Mouse (Mus musculus): Measurements from ENCODE around the gene Apbb2. TPM values are rescaled to one million over a fixed set of nuclear protein-coding genes. Genes with fewer than 3 reads are reported as not detected.

Gene Apbb2
- polyA plus RNA-seq, 1 experiment from 2014 or later: 38.5 TPM

DNA sequence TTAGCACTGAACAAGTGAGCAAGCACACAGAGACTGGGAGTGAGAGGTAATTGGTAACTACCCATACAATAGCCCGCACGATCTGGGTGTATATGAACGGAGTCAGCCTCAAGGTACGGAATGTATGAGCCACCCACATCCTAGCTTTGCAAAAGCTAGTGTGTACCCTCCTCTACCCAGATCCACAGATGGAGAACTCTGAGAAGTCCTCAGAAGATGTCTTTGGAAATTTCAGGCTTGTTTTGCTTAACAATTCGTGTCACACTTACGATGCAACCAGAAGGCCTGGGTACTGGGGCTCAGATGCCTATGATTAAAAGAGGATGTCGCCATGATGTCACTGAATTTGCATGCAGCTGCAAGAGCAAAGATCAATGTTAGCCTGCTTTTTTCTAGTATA, 176.3 kb downstream of the Apbb2 start:
- Histone ChIP-seq H3K9me3 (ENCODE audit: control insufficient read depth, low read length) (no peaks in the 10 kb centered on the region), H3K4me3 (ENCODE audit: low read depth, low read length) (no peak overlapping the region), H3K36me3 (ENCODE audit: control insufficient read depth, insufficient read depth, low read length) (no peaks in the 10 kb centered on the region), H3K4me2 (ENCODE audit: low read depth, severe bottlenecking) (no peak overlapping the region), H3K9ac (ENCODE audit: low read length) (no peak overlapping the region), H3K4me1 (ENCODE audit: control insufficient read depth, insufficient read depth, low read length) (no peaks in the 10 kb centered on the region), H3K27me3 (ENCODE audit: control insufficient read depth, insufficient read depth, low read length) (no peaks in the 10 kb centered on the region), H3K27ac (replicated peaks; ENCODE audit: low read depth, low read length) (no peak overlapping the region)
- no peak for ATAC-seq (ENCODE audit: insufficient number of reproducible peaks, low FRiP score, low TSS enrichment, low read depth)
- no peak for DNase-seq (ENCODE audit: low spot score)
- 93% methylated on average over 7 of the region's 7 CpGs for WGBS

DNA sequence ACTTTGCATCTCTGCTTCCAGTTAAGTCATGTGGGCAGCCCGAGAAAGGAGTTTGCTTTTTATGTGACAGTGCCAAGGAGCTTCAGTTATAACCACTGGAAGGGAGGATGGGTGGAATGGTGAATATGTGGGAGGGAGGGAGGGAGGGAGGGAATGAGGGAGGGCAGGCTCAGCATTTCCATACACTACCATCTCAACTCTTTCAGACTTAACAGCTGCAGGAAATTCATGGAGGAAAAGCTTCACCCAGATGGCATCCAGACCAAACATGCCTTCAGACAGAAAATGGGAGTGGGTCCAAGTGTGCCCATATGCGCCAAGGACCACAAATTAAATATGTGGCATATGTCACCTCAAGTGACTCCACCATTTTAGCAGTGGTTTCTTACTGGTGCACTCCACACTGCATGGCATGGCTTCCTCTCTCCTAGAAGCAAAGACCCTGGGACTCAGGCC, 181.8 kb downstream of the Apbb2 start:
- no peaks in the 10 kb centered on the region for H3K9me3 ChIP-seq (ENCODE audit: control insufficient read depth, low read length)
- no peak overlapping the region for H3K4me2 ChIP-seq (ENCODE audit: low read depth, severe bottlenecking)
- H3K27ac ChIP-seq (replicated peaks; ENCODE audit: low read depth, low read length): no peak overlapping the region
- no peaks in the 10 kb centered on the region for H3K4me1 ChIP-seq (ENCODE audit: control insufficient read depth, insufficient read depth, low read length)
- no peaks in the 10 kb centered on the region for H3K27me3 ChIP-seq (ENCODE audit: control insufficient read depth, insufficient read depth, low read length)
- 87% methylated on average over 2 of the region's 2 CpGs for WGBS
- ATAC-seq (ENCODE audit: insufficient number of reproducible peaks, low FRiP score, low TSS enrichment, low read depth): no peak
- no peaks in the 10 kb centered on the region for H3K36me3 ChIP-seq (ENCODE audit: control insufficient read depth, insufficient read depth, low read length)
- H3K9ac ChIP-seq (ENCODE audit: low read length): no peak overlapping the region
- no peak for DNase-seq (ENCODE audit: low spot score)
- H3K4me3 ChIP-seq (ENCODE audit: low read depth, low read length): no peak overlapping the region

DNA sequence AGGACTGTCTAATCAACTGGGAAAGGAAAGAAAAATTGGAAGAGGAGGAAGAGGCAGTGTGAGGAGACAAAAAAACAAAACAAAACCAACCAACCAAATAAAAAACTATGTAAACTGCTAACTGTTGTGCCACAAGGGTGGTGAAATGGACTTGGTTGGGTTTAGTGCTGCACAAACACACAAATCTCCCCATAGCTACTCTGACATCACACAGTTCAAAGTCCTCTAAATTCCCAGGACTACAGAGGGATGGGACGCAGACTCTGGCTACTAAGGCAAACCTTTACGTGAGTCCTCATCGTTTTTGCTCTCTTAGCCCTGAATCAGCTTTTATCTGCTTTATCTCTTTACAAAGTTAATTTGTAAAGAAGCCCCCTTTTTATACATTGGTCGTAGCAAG, 183.4 kb downstream of the Apbb2 start:
- 96% methylated on average over 4 of the region's 4 CpGs for WGBS

GRCm38 (mm10) chr5:66429076-66429475, 189.5 kb downstream of the Apbb2 start:
- no peaks in the 10 kb centered on the region for H3K4me1 ChIP-seq (ENCODE audit: control insufficient read depth, insufficient read depth, low read length)
- no peak overlapping the region for H3K4me3 ChIP-seq (ENCODE audit: low read depth, low read length)
- H3K27ac ChIP-seq (replicated peaks; ENCODE audit: low read depth, low read length): no peak overlapping the region
- DNase-seq (ENCODE audit: low spot score) (no peak), ATAC-seq (ENCODE audit: insufficient number of reproducible peaks, low FRiP score, low TSS enrichment, low read depth) (no peak)
- no peak overlapping the region for H3K9ac ChIP-seq (ENCODE audit: low read length)
- H3K27me3 ChIP-seq (ENCODE audit: control insufficient read depth, insufficient read depth, low read length): no peaks in the 10 kb centered on the region
- no peaks in the 10 kb centered on the region for H3K9me3 ChIP-seq (ENCODE audit: control insufficient read depth, low read length)
- 48% methylated on average over 2 of the region's 2 CpGs for WGBS
- H3K36me3 ChIP-seq (ENCODE audit: control insufficient read depth, insufficient read depth, low read length): no peaks in the 10 kb centered on the region
- H3K4me2 ChIP-seq (ENCODE audit: low read depth, severe bottlenecking): no peak overlapping the region

More for the DNA sequence above, 183.4 kb downstream of the Apbb2 start:
- H3K4me3 ChIP-seq (ENCODE audit: low read depth, low read length): no peak overlapping the region
- H3K9ac ChIP-seq (ENCODE audit: low read length): no peak overlapping the region
- ATAC-seq (ENCODE audit: insufficient number of reproducible peaks, low FRiP score, low TSS enrichment, low read depth) (no peak), DNase-seq (ENCODE audit: low spot score) (no peak)
- H3K4me2 ChIP-seq (ENCODE audit: low read depth, severe bottlenecking): no peak overlapping the region
- no peaks in the 10 kb centered on the region for H3K4me1 ChIP-seq (ENCODE audit: control insufficient read depth, insufficient read depth, low read length)
- no peaks in the 10 kb centered on the region for H3K27me3 ChIP-seq (ENCODE audit: control insufficient read depth, insufficient read depth, low read length)
- H3K27ac ChIP-seq (replicated peaks; ENCODE audit: low read depth, low read length): no peak overlapping the region
- H3K9me3 ChIP-seq (ENCODE audit: control insufficient read depth, low read length): no peaks in the 10 kb centered on the region
- no peaks in the 10 kb centered on the region for H3K36me3 ChIP-seq (ENCODE audit: control insufficient read depth, insufficient read depth, low read length)

- Histone ChIP-seq H3K4me1 (ENCODE audit: control insufficient read depth, insufficient read depth, low read length) (no peaks in the 10 kb centered on the region), H3K4me3 (ENCODE audit: low read depth, low read length) (no peak overlapping the region), H3K9ac (ENCODE audit: low read length) (no peak overlapping the region), H3K9me3 (ENCODE audit: control insufficient read depth, low read length) (no peaks in the 10 kb centered on the region), H3K27ac (replicated peaks; ENCODE audit: low read depth, low read length) (no peak overlapping the region), H3K36me3 (ENCODE audit: control insufficient read depth, insufficient read depth, low read length) (no peaks in the 10 kb centered on the region), H3K27me3 (ENCODE audit: control insufficient read depth, insufficient read depth, low read length) (no peaks in the 10 kb centered on the region), H3K4me2 (ENCODE audit: low read depth, severe bottlenecking) (no peak overlapping the region)
- ATAC-seq (ENCODE audit: insufficient number of reproducible peaks, low FRiP score, low TSS enrichment, low read depth) (no peak), DNase-seq (ENCODE audit: low spot score) (no peak)
Observed at GRCm38 (mm10) chr5:66428071-66428470, 190.5 kb downstream of the Apbb2 start.

DNA sequence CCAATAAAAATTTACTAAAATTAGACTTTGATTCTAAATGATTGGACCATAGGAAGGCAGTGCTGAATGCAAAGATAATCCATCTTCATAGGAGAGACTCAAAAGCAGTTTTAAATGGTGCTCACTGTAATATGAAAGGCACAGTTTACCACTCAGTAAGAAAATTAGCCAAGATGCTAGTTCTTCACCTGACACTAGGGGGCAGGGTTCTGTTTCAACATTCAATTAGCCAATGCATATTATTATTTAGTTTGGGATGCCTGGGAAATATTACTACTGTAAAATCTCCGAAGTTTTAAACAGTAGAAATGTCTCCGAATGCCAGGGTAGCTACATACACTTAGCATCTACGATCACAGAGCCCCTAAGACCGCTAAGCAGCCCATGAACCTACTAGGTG, 194.7 kb downstream of the Apbb2 start:
- H3K4me1 ChIP-seq (ENCODE audit: control insufficient read depth, insufficient read depth, low read length): no peaks in the 10 kb centered on the region
- no peak overlapping the region for H3K9ac ChIP-seq (ENCODE audit: low read length)
- no peak overlapping the region for H3K27ac ChIP-seq (replicated peaks; ENCODE audit: low read depth, low read length)
- H3K4me3 ChIP-seq (ENCODE audit: low read depth, low read length): no peak overlapping the region
- H3K9me3 ChIP-seq (ENCODE audit: control insufficient read depth, low read length): no peaks in the 10 kb centered on the region
- WGBS: 74% methylated on average over 4 of the region's 4 CpGs
- no peaks in the 10 kb centered on the region for H3K27me3 ChIP-seq (ENCODE audit: control insufficient read depth, insufficient read depth, low read length)
- ATAC-seq (ENCODE audit: insufficient number of reproducible peaks, low FRiP score, low TSS enrichment, low read depth): no peak
- DNase-seq (ENCODE audit: low spot score): no peak
- H3K4me2 ChIP-seq (ENCODE audit: low read depth, severe bottlenecking): no peak overlapping the region
- H3K36me3 ChIP-seq (ENCODE audit: control insufficient read depth, insufficient read depth, low read length): no peaks in the 10 kb centered on the region

- Histone ChIP-seq H3K36me3 (ENCODE audit: control insufficient read depth, insufficient read depth, low read length) (no peaks in the 10 kb centered on the region), H3K4me2 (ENCODE audit: low read depth, severe bottlenecking) (no peak overlapping the region), H3K27ac (replicated peaks; ENCODE audit: low read depth, low read length) (no peak overlapping the region), H3K4me1 (ENCODE audit: control insufficient read depth, insufficient read depth, low read length) (no peaks in the 10 kb centered on the region), H3K27me3 (ENCODE audit: control insufficient read depth, insufficient read depth, low read length) (no peaks in the 10 kb centered on the region), H3K4me3 (ENCODE audit: low read depth, low read length) (no peak overlapping the region), H3K9ac (ENCODE audit: low read length) (no peak overlapping the region), H3K9me3 (ENCODE audit: control insufficient read depth, low read length) (no peaks in the 10 kb centered on the region)
- no peak for ATAC-seq (ENCODE audit: insufficient number of reproducible peaks, low FRiP score, low TSS enrichment, low read depth)
- DNase-seq (ENCODE audit: low spot score): no peak
- WGBS: 91% methylated on average over 4 of the region's 4 CpGs
Observed at GRCm38 (mm10) chr5:66423466-66423865, 195.1 kb downstream of the Apbb2 start.

DNA sequence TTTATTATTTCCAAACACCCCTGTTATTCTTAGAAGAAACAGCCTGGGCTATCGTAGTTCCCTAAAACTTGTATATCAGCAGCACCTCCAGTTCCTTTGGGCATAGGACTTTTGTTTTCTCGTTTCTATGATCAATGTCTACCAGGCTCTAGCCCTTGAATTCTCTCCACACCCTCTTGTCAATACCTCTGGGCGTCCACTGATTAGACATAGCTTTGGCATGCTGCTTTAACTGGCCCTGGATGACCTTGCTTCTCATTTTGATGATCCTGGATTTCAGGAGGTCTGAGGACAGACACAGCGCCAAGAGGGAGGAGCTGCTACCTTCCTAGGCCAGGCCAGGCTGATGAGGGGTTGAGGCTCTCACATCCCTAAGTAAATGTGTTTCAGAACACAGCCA, 196.6 kb downstream of the Apbb2 start:
- no peak for ATAC-seq (ENCODE audit: insufficient number of reproducible peaks, low FRiP score, low TSS enrichment, low read depth)
- Histone ChIP-seq H3K9ac (ENCODE audit: low read length) (no peak overlapping the region), H3K4me2 (ENCODE audit: low read depth, severe bottlenecking) (no peak overlapping the region), H3K27me3 (ENCODE audit: control insufficient read depth, insufficient read depth, low read length) (no peaks in the 10 kb centered on the region), H3K36me3 (ENCODE audit: control insufficient read depth, insufficient read depth, low read length) (no peaks in the 10 kb centered on the region), H3K27ac (replicated peaks; ENCODE audit: low read depth, low read length) (no peak overlapping the region), H3K4me3 (ENCODE audit: low read depth, low read length) (no peak overlapping the region), H3K4me1 (ENCODE audit: control insufficient read depth, insufficient read depth, low read length) (no peaks in the 10 kb centered on the region), H3K9me3 (ENCODE audit: control insufficient read depth, low read length) (no peaks in the 10 kb centered on the region)
- no peak for DNase-seq (ENCODE audit: low spot score)
- WGBS: 87% methylated on average over 4 of the region's 4 CpGs

DNA sequence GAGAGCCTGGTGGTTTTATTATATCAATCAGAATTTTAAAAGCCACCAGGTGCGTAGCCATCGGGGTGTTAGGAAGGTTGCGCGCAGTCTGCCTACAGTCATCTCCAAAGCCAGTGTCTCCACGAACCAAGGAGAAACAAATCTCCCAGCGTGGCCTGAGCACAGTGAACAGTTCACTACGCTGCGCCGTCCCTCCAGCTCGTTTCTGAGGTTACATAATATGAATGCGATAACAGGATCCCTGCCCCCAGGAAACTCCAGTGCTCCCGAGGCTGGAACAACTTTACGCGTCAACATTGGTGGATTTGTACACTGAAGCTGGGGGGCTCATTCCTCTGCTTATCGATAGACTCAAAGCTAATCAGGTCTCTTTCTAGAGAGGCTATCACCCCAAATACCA, 197.4 kb downstream of the Apbb2 start:
- DNase-seq (ENCODE audit: low spot score) (no peak), ATAC-seq (ENCODE audit: insufficient number of reproducible peaks, low FRiP score, low TSS enrichment, low read depth) (no peak)
- Histone ChIP-seq H3K27me3 (ENCODE audit: control insufficient read depth, insufficient read depth, low read length) (no peaks in the 10 kb centered on the region), H3K4me1 (ENCODE audit: control insufficient read depth, insufficient read depth, low read length) (no peaks in the 10 kb centered on the region), H3K4me3 (ENCODE audit: low read depth, low read length) (no peak overlapping the region), H3K9ac (ENCODE audit: low read length) (no peak overlapping the region), H3K36me3 (ENCODE audit: control insufficient read depth, insufficient read depth, low read length) (no peaks in the 10 kb centered on the region), H3K4me2 (ENCODE audit: low read depth, severe bottlenecking) (no peak overlapping the region), H3K27ac (replicated peaks; ENCODE audit: low read depth, low read length) (no peak overlapping the region), H3K9me3 (ENCODE audit: control insufficient read depth, low read length) (no peaks in the 10 kb centered on the region)
- 90% methylated on average over 15 of the region's 15 CpGs for WGBS
